14 mouse cellular contexts compared by ENCODE assay signal in the genomic region with DNA sequence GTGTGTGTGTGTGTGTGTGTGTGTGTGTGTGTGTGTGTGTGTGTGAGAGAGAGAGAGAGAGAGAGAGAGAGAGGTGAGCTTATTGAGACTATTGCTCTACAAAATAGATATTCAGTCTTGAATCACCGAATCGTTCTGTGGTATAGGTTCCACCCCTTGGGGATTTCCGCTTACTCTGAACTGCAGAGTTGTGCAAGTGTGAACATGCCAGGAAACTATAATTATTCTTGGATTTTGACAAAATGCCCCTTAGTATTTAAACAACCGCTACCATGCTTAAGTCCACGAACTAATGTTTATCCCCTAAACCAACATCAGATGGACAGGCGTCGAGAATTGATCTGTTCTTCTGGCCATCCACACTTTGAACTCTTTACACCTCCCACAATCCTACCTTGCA.
"Had no signal": no experiment of that assay in that cellular context is flagged by ENCODE, and none has a peak within 500 bp of the region (broad histone marks: within the 10 kb centered on the region; RNA-seq: fewer than 3 reads in every experiment).

No protein-coding gene starts in this region.

- H3K4me1 ChIP-seq: megakaryocyte, embryonic 14.5 days; neural tube, embryonic 12.5 days; stomach, embryonic 15.5 days had no signal

- H3K27ac ChIP-seq: midbrain, embryonic 13.5 days; midbrain, embryonic 15.5 days; neural tube, embryonic 12.5 days; stomach, embryonic 15.5 days had no signal

- H3K27me3 ChIP-seq: megakaryocyte, embryonic 14.5 days; midbrain, embryonic 13.5 days; midbrain, embryonic 15.5 days; neural tube, embryonic 12.5 days; stomach, embryonic 15.5 days had no signal

- ATAC-seq: midbrain, embryonic 13.5 days; midbrain, embryonic 15.5 days had no signal

- H3K9me3 ChIP-seq: megakaryocyte, embryonic 14.5 days; midbrain, embryonic 13.5 days; midbrain, embryonic 15.5 days; neural tube, embryonic 12.5 days; stomach, embryonic 15.5 days had no signal

- H3K36me3 ChIP-seq: midbrain, embryonic 13.5 days; midbrain, embryonic 15.5 days; neural tube, embryonic 12.5 days; stomach, embryonic 15.5 days had no signal

- H3K4me2 ChIP-seq: lung, embryonic 14.5 days; midbrain, embryonic 11.5 days; midbrain, embryonic 13.5 days; midbrain, embryonic 15.5 days; neural tube, embryonic 12.5 days; stomach, embryonic 15.5 days had no signal

- H3K4me3 ChIP-seq: megakaryocyte, embryonic 14.5 days; midbrain, embryonic 13.5 days; midbrain, embryonic 15.5 days; neural tube, embryonic 12.5 days; stomach, embryonic 15.5 days had no signal

- DNase-seq: lung, adult 18-20 months; lung, embryonic 14.5 days; lung, postnatal 10 days; lung, postnatal 4 days; right cerebral cortex, postnatal 14 days; thymus, adult 18-20 months; thymus, postnatal 14 days; thymus, postnatal 36 days had no signal

- H3K9ac ChIP-seq: lung, embryonic 14.5 days; midbrain, embryonic 13.5 days; midbrain, embryonic 15.5 days; neural tube, embryonic 12.5 days; stomach, embryonic 15.5 days had no signal
